Mouse (Mus musculus) layer of hippocampus, postnatal 36 days (tissue): Measurements from ENCODE around the gene Gm20815. TPM values are rescaled to one million over a fixed set of nuclear protein-coding genes. Genes with fewer than 3 reads are reported as not detected.
"Not testable (repeated sequence)": the region's sequence is repeated elsewhere in the genome, so short reads cannot be mapped to it uniquely, and the experiment has no call there.

ENCODE experiments used
- DNase-seq, 2 experiments: peaks; one replicate each; pipeline ENCODE4 v3.0.0; 2022
- total RNA-seq, 2 experiments: library from RNA; stranded (reverse); gene quantifications; 2 replicates each; pipeline ENCODE4 v1.2.3; 2021

Gene Gm20815
- total RNA-seq = not detected

GRCm38 (mm10) chrY:8835069-8835468 is at the start of gene Gm20815:
Gm20815 (minus strand) TSS chrY:8835169.
- DNase-seq = not testable (repeated sequence)
